Mouse (Mus musculus) liver, embryonic 16.5 days (tissue): Measurements from ENCODE around the gene Lrrc8c. TPM values are rescaled to one million over a fixed set of nuclear protein-coding genes. Genes with fewer than 3 reads are reported as not detected.
A peak's percentile ranks its signal among the peaks of the same experiment; 100 is the strongest.

Source experiments
- ATAC-seq: fragments of 200-750 bp; cut with Nextera tagmentation; 2 replicates; pipeline ENCODE4 v1.8.0; 2017; ENCODE audit warnings: low read depth, mild to moderate bottlenecking, moderate number of reproducible peaks, moderate library complexity
- H3K27ac ChIP-seq: fragments of 300-500 bp; sonication (generic); 2 replicates; pipeline ENCODE4 v1.5.1; 2014; ENCODE audit warnings: mild to moderate bottlenecking, low read length
- H3K27me3 ChIP-seq: fragments of 300-500 bp; sonication (generic); 2 replicates; pipeline ENCODE4 v1.6.1; 2014; ENCODE audit warnings: low read depth, low read length, mixed read lengths; ENCODE audit not compliant: control insufficient read depth, insufficient read depth
- H3K36me3 ChIP-seq: fragments of 300-500 bp; sonication (generic); 2 replicates; pipeline ENCODE4 v1.6.1; 2014; ENCODE audit warnings: mild to moderate bottlenecking; ENCODE audit not compliant: control insufficient read depth, insufficient read depth
- H3K4me1 ChIP-seq: fragments of 300-500 bp; sonication (generic); 2 replicates; pipeline ENCODE4 v1.6.1; 2014; ENCODE audit warnings: low read depth, low read length, mixed read lengths; ENCODE audit not compliant: control insufficient read depth
- H3K4me2 ChIP-seq: fragments of 300-500 bp; sonication (generic); 2 replicates; pipeline ENCODE4 v1.6.1; 2014; ENCODE audit warnings: low read depth, low read length, mixed read lengths
- H3K4me3 ChIP-seq: fragments of 300-500 bp; sonication (generic); 2 replicates; pipeline ENCODE4 v1.5.1; 2014; ENCODE audit warnings: low read depth, mild to moderate bottlenecking, low read length
- H3K9ac ChIP-seq: fragments of 300-500 bp; sonication (generic); 2 replicates; pipeline ENCODE4 v1.6.1; 2014; ENCODE audit warnings: low read depth, low read length
- H3K9me3 ChIP-seq: fragments of 300-500 bp; sonication (generic); replicated peaks from 2 replicates; pipeline ENCODE4 v1.6.1; 2016; ENCODE audit warnings: low read length; ENCODE audit not compliant: control insufficient read depth
- WGBS: fragments of 180-500 bp; shearing (Covaris S2); extraction: QIAGEN DNeasy Blood & Tissue Kit; methylation state at CpG from one replicate; pipeline ENCODE4 v1.1.7; 2014; ENCODE audit not compliant: insufficient replicate concordance; 5-methylcytosine and 5-hydroxymethylcytosine counted together
- polyA plus RNA-seq: library from polyadenylated mRNA; unstranded; fragments of >200 nt; fragmentation: Nextera tagmentation; extraction: Ambion mirVana; gene quantifications from 2 replicates; pipeline ENCODE4 v1.2.1, GENCODE M21; 2015

The Lrrc8c gene
- polyA plus RNA-seq = 14.0 and 16.4 TPM in 2 replicates

GRCm38 (mm10) chr5:105519096-105519975 is at the start of gene Lrrc8c:
Gene Lrrc8c (plus strand): TSS chr5:105519388.
- peaks cover 42% of the 10 kb centered on the region for H3K4me1 ChIP-seq
- peak within 1 kb of the TSS; percentile 88 for H3K4me3 ChIP-seq
- H3K4me2 ChIP-seq = peak within 1 kb of the TSS; percentile 98
- no peaks in the 10 kb centered on the region for H3K27me3 ChIP-seq
- peak within 1 kb of the TSS; percentile 97 for H3K9ac ChIP-seq
- ATAC-seq = peak; percentile 95
- H3K9me3 ChIP-seq = no peaks in the 10 kb centered on the region
- H3K36me3 ChIP-seq = no peaks in the 10 kb centered on the region
- WGBS = under 1% methylated on average over 85 of the region's 93 CpGs
- H3K27ac ChIP-seq = peak within 1 kb of the TSS; percentile 86

GRCm38 (mm10) chr5:105472983-105473705 is 46.0 kb upstream of the Lrrc8c start:
- Histone ChIP-seq H3K9ac (no peak overlapping the region), H3K4me2 (no peak overlapping the region), H3K9me3 (no peaks in the 10 kb centered on the region), H3K27ac (no peak overlapping the region), H3K4me3 (no peak overlapping the region), H3K27me3 (no peaks in the 10 kb centered on the region), H3K4me1 (no peaks in the 10 kb centered on the region), H3K36me3 (no peaks in the 10 kb centered on the region)
- ATAC-seq = no peak
- WGBS = 65% methylated on average over 5 of the region's 5 CpGs

DNA sequence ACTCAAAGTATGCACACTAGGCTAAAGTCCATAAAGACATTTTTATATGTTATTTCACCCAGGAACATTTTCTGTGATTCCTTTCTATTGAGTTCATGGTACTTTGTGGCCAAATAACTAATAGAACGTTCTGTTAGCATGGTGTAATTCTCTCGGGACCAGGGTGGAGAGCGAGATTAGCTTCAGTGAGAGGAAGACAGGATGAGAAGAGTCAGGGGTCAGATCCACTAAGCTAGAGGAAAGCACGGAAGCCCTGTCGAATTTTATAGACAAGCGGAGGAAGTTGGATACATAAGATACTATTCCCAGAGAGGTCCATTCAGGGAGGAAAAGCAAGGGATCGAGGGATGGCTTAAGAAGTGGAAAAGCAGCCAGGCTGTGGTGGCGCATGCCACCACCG is 41.7 kb upstream of the Lrrc8c start:
- no peak overlapping the region for H3K4me3 ChIP-seq
- H3K27me3 ChIP-seq = no peaks in the 10 kb centered on the region
- no peaks in the 10 kb centered on the region for H3K9me3 ChIP-seq
- no peak overlapping the region for H3K9ac ChIP-seq
- H3K4me1 ChIP-seq = no peaks in the 10 kb centered on the region
- H3K36me3 ChIP-seq = peaks cover 2% of the 10 kb centered on the region
- WGBS = 76% methylated on average over 9 of the region's 9 CpGs
- H3K4me2 ChIP-seq = no peak overlapping the region
- ATAC-seq = no peak
- no peak overlapping the region for H3K27ac ChIP-seq

DNA sequence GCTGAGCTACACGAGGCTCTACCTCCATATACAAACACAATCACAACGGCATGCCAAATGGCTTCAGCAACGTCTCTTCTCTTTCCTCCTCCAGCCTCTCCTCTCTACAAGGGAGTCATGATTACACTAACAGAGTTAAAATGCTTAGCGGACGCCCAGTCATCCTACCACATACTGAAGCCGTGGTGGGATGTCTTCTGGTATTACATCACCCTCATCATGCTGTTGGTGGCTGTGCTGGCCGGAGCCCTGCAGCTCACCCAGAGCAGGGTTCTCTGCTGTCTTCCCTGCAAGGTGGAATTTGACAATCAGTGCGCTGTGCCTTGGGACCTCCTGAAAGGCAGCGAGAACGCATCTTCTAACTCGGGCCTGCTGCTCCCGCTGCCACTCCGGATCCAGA is 39.5 kb upstream of the Lrrc8c start:
- ATAC-seq = no peak
- Histone ChIP-seq H3K9me3 (no peaks in the 10 kb centered on the region), H3K27ac (no peak overlapping the region), H3K4me2 (no peak overlapping the region), H3K4me3 (no peak overlapping the region), H3K27me3 (no peaks in the 10 kb centered on the region), H3K36me3 (peaks cover 2% of the 10 kb centered on the region), H3K4me1 (no peaks in the 10 kb centered on the region), H3K9ac (no peak overlapping the region)
- 86% methylated on average over 13 of the region's 13 CpGs for WGBS

GRCm38 (mm10) chr5:105480561-105480960 is 38.6 kb upstream of the Lrrc8c start:
- WGBS = 87% methylated on average over 17 of the region's 17 CpGs
- Histone ChIP-seq H3K27ac (no peak overlapping the region), H3K4me3 (no peak overlapping the region), H3K9me3 (no peaks in the 10 kb centered on the region), H3K9ac (no peak overlapping the region), H3K4me1 (no peaks in the 10 kb centered on the region), H3K4me2 (no peak overlapping the region), H3K36me3 (peaks cover 2% of the 10 kb centered on the region), H3K27me3 (no peaks in the 10 kb centered on the region)
- no peak for ATAC-seq

- no peaks in the 10 kb centered on the region for H3K27me3 ChIP-seq
- H3K4me1 ChIP-seq = no peaks in the 10 kb centered on the region
- H3K9me3 ChIP-seq = no peaks in the 10 kb centered on the region
- WGBS = 78% methylated on average over 2 of the region's 2 CpGs
- no peak overlapping the region for H3K4me2 ChIP-seq
- no peak for ATAC-seq
- H3K36me3 ChIP-seq = peaks cover 2% of the 10 kb centered on the region
- no peak overlapping the region for H3K27ac ChIP-seq
- H3K9ac ChIP-seq = no peak overlapping the region
- H3K4me3 ChIP-seq = no peak overlapping the region
Observed at GRCm38 (mm10) chr5:105483632-105484031, 35.6 kb upstream of the Lrrc8c start.

GRCm38 (mm10) chr5:105484247-105484646 is 34.9 kb upstream of the Lrrc8c start:
- Histone ChIP-seq H3K4me2 (no peak overlapping the region), H3K4me3 (no peak overlapping the region), H3K27ac (no peak overlapping the region), H3K27me3 (no peaks in the 10 kb centered on the region), H3K4me1 (no peaks in the 10 kb centered on the region), H3K36me3 (peaks cover 2% of the 10 kb centered on the region), H3K9me3 (no peaks in the 10 kb centered on the region), H3K9ac (no peak overlapping the region)
- 78% methylated on average over 6 of the region's 6 CpGs for WGBS
- ATAC-seq = no peak

DNA sequence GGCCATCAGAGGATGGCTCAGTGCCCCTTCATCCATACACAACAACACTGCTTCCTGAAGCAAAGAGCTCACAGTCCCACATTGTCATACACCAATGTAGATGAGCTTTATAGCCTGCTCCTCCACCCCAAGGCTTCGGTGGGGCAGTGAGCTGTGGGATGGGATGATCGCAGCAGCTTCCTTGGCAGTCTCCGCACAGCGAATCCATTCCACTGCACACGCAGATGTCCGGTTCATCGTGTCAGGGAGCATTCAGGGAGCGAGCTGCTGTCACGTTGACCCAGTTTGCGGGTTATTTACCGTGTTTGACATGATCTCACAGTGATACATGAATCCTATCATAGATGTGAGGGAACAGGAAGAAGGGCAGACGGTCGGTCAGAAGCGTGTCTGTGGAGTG is 34.3 kb upstream of the Lrrc8c start:
- Histone ChIP-seq H3K4me1 (no peaks in the 10 kb centered on the region), H3K27ac (no peak overlapping the region), H3K27me3 (no peaks in the 10 kb centered on the region), H3K4me3 (no peak overlapping the region), H3K36me3 (peaks cover 2% of the 10 kb centered on the region), H3K9me3 (no peaks in the 10 kb centered on the region), H3K9ac (no peak overlapping the region), H3K4me2 (no peak overlapping the region)
- no peak for ATAC-seq
- WGBS = 82% methylated on average over 14 of the region's 14 CpGs

DNA sequence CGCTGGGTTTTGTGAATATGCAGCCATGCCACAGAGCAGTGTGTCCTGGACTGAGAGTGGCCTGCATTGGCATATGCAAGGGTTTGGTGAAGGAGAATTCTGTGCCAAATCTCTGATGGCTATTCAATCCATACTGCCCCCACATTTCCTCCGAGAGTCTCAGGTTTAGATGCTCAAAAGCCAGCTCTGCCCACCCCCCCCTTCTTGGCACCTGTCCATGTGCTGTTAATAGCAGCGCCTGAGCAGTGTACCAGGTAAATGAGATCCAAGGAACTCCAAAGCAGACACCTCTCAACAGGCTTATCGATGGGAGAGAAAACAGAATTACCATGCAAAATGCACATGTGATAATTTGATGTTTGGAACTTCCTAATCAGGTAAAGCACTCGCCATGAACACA is 29.0 kb upstream of the Lrrc8c start:
- no peak overlapping the region for H3K9ac ChIP-seq
- no peaks in the 10 kb centered on the region; the same call in 1 of the 2 replicates for H3K4me1 ChIP-seq
- H3K36me3 ChIP-seq = no peaks in the 10 kb centered on the region
- no peak overlapping the region for H3K4me2 ChIP-seq
- H3K27me3 ChIP-seq = no peaks in the 10 kb centered on the region
- 79% methylated on average over 5 of the region's 5 CpGs for WGBS
- no peak overlapping the region for H3K4me3 ChIP-seq
- H3K9me3 ChIP-seq = no peaks in the 10 kb centered on the region
- ATAC-seq = no peak
- H3K27ac ChIP-seq = no peak overlapping the region
